Mouse (Mus musculus) liver, embryonic 13.5 days (tissue): ENCODE data around the gene Flnb. TPM values are rescaled to one million over a fixed set of nuclear protein-coding genes. Genes with fewer than 3 reads are reported as not detected.

Experiments used
- ATAC-seq: fragments of 200-750 bp; cut with Nextera tagmentation; 2 replicates; pipeline ENCODE4 v1.8.0; 2017; ENCODE audit warnings: low read depth, mild to moderate bottlenecking, moderate number of reproducible peaks, moderate library complexity
- DNase-seq: peaks from one replicate; pipeline ENCODE4 v3.0.0; 2022
- H3K27ac ChIP-seq: fragments of 300-500 bp; sonication (generic); 2 replicates; pipeline ENCODE4 v1.5.1; 2015; ENCODE audit warnings: moderate library complexity, mild to moderate bottlenecking, inconsistent platforms
- H3K27me3 ChIP-seq: fragments of 300-500 bp; sonication (generic); 2 replicates; pipeline ENCODE4 v1.6.1; 2015; ENCODE audit warnings: mild to moderate bottlenecking, inconsistent platforms
- H3K36me3 ChIP-seq: fragments of 300-500 bp; sonication (generic); 2 replicates; pipeline ENCODE4 v1.6.1; 2015; ENCODE audit warnings: mild to moderate bottlenecking, inconsistent platforms
- H3K4me1 ChIP-seq: fragments of 300-500 bp; sonication (generic); replicated peaks from 2 replicates; pipeline ENCODE4 v1.6.1; 2015; ENCODE audit warnings: inconsistent platforms
- H3K4me2 ChIP-seq: fragments of 300-500 bp; sonication (generic); 2 replicates; pipeline ENCODE4 v1.6.1; 2015; ENCODE audit warnings: inconsistent platforms, mild to moderate bottlenecking, moderate library complexity
- H3K4me3 ChIP-seq: fragments of 300-500 bp; sonication (generic); replicated peaks from 2 replicates; pipeline ENCODE4 v1.5.1; 2015; ENCODE audit warnings: mild to moderate bottlenecking, inconsistent platforms
- H3K9ac ChIP-seq: fragments of 300-500 bp; sonication (generic); 2 replicates; pipeline ENCODE4 v1.6.1; 2015; ENCODE audit warnings: mild to moderate bottlenecking, inconsistent platforms
- H3K9me3 ChIP-seq: fragments of 300-500 bp; sonication (generic); replicated peaks from 2 replicates; pipeline ENCODE4 v1.6.1; 2016; ENCODE audit warnings: inconsistent platforms
- WGBS: fragments of 180-500 bp; shearing (Covaris S2); methylation state at CpG from one replicate; pipeline ENCODE4 v1.1.7; 2015; ENCODE audit not compliant: insufficient replicate concordance; 5-methylcytosine and 5-hydroxymethylcytosine counted together
- polyA plus RNA-seq: library from polyadenylated mRNA; unstranded; fragments of >200 nt; fragmentation: Nextera tagmentation; extraction: Ambion mirVana; gene quantifications from 2 replicates; pipeline ENCODE4 v1.2.1, GENCODE M21; 2015

Flnb gene
- polyA plus RNA-seq, 1 experiment from 2014 or later, result 2.9 TPM

DNA sequence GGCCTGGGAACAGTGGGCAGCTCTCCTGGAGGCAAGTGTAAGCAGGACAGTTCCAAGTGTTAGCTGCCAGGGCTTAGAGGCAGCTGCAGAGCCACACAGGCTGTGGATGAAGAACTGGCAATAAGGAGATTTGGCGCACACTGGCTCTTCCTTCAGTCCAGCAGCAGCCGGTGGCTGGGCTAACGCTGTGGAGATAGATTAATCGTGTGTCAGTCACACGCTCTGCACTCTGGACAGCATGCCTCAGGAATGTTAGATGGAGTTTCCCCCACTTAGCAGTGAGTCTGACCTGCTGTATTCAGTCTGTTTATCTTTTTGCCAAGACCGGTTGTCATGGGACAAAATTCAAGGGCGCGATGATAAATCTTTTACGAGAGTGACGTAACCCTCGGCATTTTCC lies 35.9 kb downstream of the Flnb start:
- WGBS, result 54% methylated on average over 11 of the region's 11 CpGs
- peak; percentile 67 for ATAC-seq
- Histone ChIP-seq H3K27ac (no peak overlapping the region; the same call in none of the 2 replicates), H3K9me3 (no peaks in the 10 kb centered on the region), H3K27me3 (no peaks in the 10 kb centered on the region), H3K4me3 (no peak overlapping the region), H3K9ac (no peak overlapping the region), H3K4me1 (peaks cover 62% of the 10 kb centered on the region), H3K4me2 (peak overlapping the region; percentile 19; the same call in 1 of the 2 replicates), H3K36me3 (no peaks in the 10 kb centered on the region)
- no peak for DNase-seq

DNA sequence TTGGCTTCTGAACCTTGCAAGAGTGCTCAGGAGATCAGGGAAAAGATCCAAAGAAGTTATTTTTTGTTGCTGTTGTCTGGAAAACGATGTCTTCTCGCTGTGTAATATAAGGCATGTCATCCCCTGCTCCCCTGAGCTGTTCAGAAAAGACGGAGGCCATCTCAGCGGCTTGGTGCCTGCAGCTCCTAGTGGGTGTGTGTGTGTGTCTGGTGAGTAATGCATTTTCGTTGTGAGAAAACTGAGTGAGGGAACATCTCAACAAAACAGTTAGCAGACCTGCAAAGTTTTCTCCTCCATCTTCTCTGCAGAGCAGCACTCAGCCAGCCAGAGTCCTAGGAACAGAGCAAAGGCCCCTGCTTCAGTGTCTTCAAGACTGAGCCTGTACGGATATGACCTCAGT lies 36.6 kb downstream of the Flnb start:
- ATAC-seq (no peak), DNase-seq (no peak)
- Histone ChIP-seq H3K4me1 (peaks cover 62% of the 10 kb centered on the region), H3K36me3 (no peaks in the 10 kb centered on the region), H3K9me3 (no peaks in the 10 kb centered on the region), H3K27me3 (no peaks in the 10 kb centered on the region), H3K9ac (no peak overlapping the region), H3K4me2 (no peak overlapping the region), H3K4me3 (no peak overlapping the region), H3K27ac (no peak overlapping the region)
- 66% methylated on average over 6 of the region's 6 CpGs for WGBS

DNA sequence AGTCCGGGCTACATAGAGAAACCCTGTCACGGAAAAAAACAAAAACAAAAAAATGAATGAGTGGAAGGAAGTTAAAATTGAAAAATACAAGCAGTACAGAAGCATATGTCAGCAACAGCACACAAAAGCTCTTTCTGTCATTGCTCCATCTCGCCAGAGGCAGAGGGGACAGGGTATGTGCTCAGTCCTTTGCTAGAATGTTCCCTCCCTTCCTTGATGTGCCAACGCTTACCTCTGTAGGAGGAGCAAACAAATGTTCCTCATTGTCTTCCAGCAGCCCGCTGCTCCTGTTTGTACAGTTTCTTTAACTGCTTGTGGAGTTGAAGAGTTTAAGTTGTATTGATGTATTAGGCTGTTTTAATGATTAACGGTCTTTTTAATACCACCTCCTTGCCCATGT lies 37.3 kb downstream of the Flnb start:
- Histone ChIP-seq H3K9me3 (no peaks in the 10 kb centered on the region), H3K4me1 (peaks cover 61% of the 10 kb centered on the region), H3K9ac (no peak overlapping the region), H3K4me2 (no peak overlapping the region), H3K4me3 (no peak overlapping the region), H3K27ac (no peak overlapping the region), H3K36me3 (no peaks in the 10 kb centered on the region), H3K27me3 (no peaks in the 10 kb centered on the region)
- 62% methylated on average over 6 of the region's 6 CpGs for WGBS
- ATAC-seq (no peak), DNase-seq (no peak)

DNA sequence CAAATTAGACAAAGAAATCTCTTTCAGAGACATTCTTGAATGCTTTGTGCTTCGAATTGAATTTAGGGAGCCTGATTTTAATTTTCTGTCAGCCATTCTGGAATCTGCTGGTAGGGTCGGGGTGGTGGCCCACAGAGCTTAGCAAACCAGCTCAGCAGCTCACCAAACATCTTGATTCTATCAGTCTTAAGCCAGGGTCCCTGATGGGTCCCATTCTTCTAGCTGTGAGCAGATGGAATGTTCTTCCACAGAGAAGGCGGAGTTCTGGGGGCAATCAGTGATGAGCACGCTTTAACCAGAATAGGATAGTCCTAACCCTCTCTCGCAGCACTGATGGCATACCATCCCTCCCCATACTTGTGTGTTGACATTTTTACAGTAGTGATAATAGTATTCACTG lies 37.7 kb downstream of the Flnb start:
- Histone ChIP-seq H3K4me2 (no peak overlapping the region), H3K27me3 (no peaks in the 10 kb centered on the region), H3K4me1 (peaks cover 57% of the 10 kb centered on the region), H3K9me3 (no peaks in the 10 kb centered on the region), H3K4me3 (no peak overlapping the region), H3K36me3 (no peaks in the 10 kb centered on the region), H3K27ac (no peak overlapping the region), H3K9ac (no peak overlapping the region)
- ATAC-seq (no peak), DNase-seq (no peak)
- 66% methylated on average over 5 of the region's 5 CpGs for WGBS

- no peak for ATAC-seq
- DNase-seq, result no peak
- Histone ChIP-seq H3K36me3 (no peaks in the 10 kb centered on the region), H3K9ac (no peak overlapping the region), H3K4me2 (no peak overlapping the region), H3K4me3 (no peak overlapping the region), H3K27ac (no peak overlapping the region), H3K27me3 (no peaks in the 10 kb centered on the region), H3K4me1 (peaks cover 48% of the 10 kb centered on the region), H3K9me3 (no peaks in the 10 kb centered on the region)
- WGBS, result 76% methylated on average over 10 of the region's 10 CpGs
Measured at GRCm38 (mm10) chr14:7856348-7856747, 38.6 kb downstream of the Flnb start.

DNA sequence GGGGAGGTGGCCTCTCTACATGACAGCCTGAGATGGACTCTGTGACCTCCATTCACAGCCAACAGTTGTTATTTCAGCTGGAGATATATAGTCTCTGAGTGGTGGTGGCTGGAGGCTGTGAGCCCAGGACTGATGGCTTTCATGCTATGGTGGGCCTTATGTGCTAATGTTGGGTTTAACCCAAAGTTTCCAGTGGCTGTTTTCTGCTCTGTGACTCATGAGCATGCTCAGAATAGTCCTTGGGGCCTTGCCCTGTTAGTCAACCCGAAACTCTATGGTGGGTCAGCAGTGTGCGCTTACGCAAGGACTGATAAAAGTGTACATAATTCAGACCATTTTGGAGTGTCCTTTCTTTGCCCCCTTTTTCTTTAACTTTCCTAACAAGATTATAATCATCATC lies 40.1 kb downstream of the Flnb start:
- H3K4me2 ChIP-seq, result no peak overlapping the region
- H3K27me3 ChIP-seq, result no peaks in the 10 kb centered on the region
- H3K36me3 ChIP-seq, result no peaks in the 10 kb centered on the region
- no peak overlapping the region for H3K4me3 ChIP-seq
- no peak for ATAC-seq
- WGBS, result 83% methylated on average over 3 of the region's 3 CpGs
- no peak overlapping the region for H3K9ac ChIP-seq
- peak overlapping the region; percentile 5; the same call in 1 of the 2 replicates for H3K27ac ChIP-seq
- no peak for DNase-seq
- no peaks in the 10 kb centered on the region for H3K9me3 ChIP-seq
- H3K4me1 ChIP-seq, result peaks cover 40% of the 10 kb centered on the region

DNA sequence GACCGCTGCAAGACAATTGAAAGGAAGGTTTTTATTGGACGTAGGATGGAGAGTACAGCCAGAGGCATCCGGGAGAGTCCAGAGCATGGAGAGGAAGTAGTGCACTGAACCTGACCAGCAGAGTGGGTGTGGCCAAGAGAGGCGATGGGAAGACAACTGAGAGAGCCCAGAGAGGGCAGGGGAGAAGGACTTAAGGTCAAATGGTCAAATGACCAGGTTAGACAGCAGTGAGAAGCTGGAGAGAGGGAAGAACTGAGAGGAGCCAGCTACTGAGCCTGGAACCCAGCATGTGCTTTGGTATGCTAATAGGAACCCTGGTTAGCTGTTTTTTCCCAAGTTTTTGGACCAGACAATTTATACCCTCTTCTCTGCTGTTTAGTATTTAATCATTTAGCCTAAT lies 40.7 kb downstream of the Flnb start:
- Histone ChIP-seq H3K4me2 (no peak overlapping the region), H3K9ac (no peak overlapping the region), H3K27me3 (no peaks in the 10 kb centered on the region), H3K27ac (no peak overlapping the region), H3K4me1 (peaks cover 45% of the 10 kb centered on the region), H3K9me3 (no peaks in the 10 kb centered on the region), H3K4me3 (no peak overlapping the region), H3K36me3 (no peaks in the 10 kb centered on the region)
- 29% methylated on average over 4 of the region's 4 CpGs for WGBS
- no peak for ATAC-seq
- DNase-seq, result no peak

DNA sequence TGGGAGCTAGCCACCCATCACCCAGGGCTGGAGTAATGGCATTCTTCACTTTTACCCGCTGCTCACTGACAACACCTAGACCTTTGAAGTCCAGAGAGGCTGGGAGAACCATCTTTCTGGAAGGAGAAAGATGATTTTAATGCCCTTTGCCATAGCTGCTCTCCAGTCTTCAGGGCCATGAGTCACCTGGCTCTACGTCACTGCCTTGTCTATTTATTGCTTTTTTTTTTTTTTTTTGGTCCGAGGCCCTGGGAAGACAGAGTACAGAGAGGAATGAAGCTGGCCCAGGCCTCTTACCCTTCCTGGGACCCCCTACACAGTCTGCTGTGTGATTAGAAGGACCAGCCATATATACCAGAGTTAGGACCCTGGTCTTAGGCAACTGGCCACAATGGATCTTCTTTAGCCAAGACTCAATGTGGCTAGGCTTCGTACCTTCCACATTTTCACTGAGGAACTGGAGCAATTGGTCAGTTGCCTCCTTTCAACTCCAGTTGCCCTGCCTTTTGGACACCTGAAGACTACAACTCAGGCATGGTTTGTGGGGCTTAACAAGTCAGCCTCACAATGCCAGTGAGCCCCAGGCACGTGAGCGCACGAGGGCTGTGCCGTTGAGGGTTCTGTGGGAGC lies 42.9 kb downstream of the Flnb start:
- Histone ChIP-seq H3K4me1 (peaks cover 31% of the 10 kb centered on the region), H3K9ac (no peak overlapping the region), H3K4me2 (no peak overlapping the region), H3K27me3 (no peaks in the 10 kb centered on the region), H3K27ac (no peak overlapping the region), H3K4me3 (no peak overlapping the region), H3K36me3 (no peaks in the 10 kb centered on the region), H3K9me3 (no peaks in the 10 kb centered on the region)
- ATAC-seq, result no peak
- WGBS, result 77% methylated on average over 8 of the region's 8 CpGs
- no peak for DNase-seq

DNA sequence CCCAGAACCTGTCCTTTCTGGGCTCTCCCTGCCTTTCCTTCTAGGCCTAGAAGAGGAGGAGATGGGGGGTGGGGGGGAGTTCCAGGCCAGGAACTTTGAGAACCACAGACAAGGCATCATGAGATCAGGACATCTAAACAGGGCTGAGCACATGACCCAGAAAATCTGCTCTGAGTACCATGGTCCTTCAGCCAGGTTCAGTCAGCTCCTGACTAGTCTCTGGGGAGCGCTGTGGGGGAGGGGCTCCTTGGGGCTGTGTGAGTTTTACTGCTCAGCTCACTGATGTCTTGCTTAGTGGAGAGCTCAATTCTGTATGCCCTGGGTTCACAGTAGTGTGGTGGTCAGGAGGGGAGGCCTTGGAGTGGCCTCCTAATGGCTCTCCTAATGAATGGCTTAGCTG lies 43.5 kb downstream of the Flnb start:
- Histone ChIP-seq H3K9ac (no peak overlapping the region), H3K36me3 (no peaks in the 10 kb centered on the region), H3K4me3 (no peak overlapping the region), H3K4me2 (no peak overlapping the region), H3K9me3 (no peaks in the 10 kb centered on the region), H3K27ac (no peak overlapping the region), H3K27me3 (no peaks in the 10 kb centered on the region), H3K4me1 (peaks cover 29% of the 10 kb centered on the region)
- no peak for ATAC-seq
- 75% methylated on average over 1 of the region's 1 CpGs for WGBS
- no peak for DNase-seq

DNA sequence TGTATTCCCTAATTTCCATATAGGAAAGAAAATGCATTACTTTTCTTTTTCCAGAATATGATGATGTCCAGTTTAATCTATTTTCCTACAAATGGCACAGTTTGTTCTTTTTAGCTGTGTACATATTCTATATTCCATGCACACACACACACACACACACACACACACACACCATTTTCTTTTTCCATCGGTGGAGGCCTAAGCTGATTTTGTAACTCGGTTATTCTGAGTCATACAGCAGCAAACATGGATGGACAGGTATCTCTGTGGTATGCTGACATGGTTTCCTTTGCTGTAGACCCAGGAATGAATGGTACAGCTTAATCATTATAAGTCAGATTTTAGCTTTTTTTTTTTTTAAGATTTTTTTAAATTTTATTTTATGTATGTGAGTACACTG lies 44.5 kb downstream of the Flnb start:
- no peak overlapping the region for H3K4me2 ChIP-seq
- WGBS, result 72% methylated on average over 2 of the region's 2 CpGs
- no peak overlapping the region for H3K27ac ChIP-seq
- no peak overlapping the region for H3K4me3 ChIP-seq
- no peaks in the 10 kb centered on the region for H3K9me3 ChIP-seq
- H3K9ac ChIP-seq, result no peak overlapping the region
- no peak for ATAC-seq
- no peaks in the 10 kb centered on the region for H3K36me3 ChIP-seq
- no peak for DNase-seq
- H3K27me3 ChIP-seq, result no peaks in the 10 kb centered on the region
- peaks cover 27% of the 10 kb centered on the region for H3K4me1 ChIP-seq

DNA sequence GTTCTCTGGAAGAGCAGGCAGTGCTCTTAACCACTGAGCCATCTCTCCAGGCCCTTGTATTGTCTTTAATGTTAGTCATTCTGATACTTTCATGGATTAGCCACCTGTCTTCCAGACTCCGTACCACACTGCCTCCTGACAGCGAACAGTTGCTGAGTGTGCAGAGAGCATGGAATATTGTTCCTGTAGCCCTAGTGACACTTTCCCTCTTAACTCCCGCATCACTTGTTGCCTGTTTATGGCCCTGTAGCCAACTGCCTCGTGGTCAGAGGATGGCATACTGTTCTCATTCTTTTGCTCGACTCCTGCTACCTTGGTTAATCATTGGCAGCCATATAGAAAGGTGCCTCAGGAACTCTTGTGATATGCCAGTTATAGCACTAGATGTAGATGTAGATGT lies 45.4 kb downstream of the Flnb start:
- no peak overlapping the region for H3K4me3 ChIP-seq
- no peaks in the 10 kb centered on the region for H3K27me3 ChIP-seq
- H3K27ac ChIP-seq, result no peak overlapping the region
- WGBS, result 67% methylated on average over 5 of the region's 5 CpGs
- H3K9me3 ChIP-seq, result no peaks in the 10 kb centered on the region
- H3K9ac ChIP-seq, result no peak overlapping the region
- peaks cover 21% of the 10 kb centered on the region for H3K4me1 ChIP-seq
- DNase-seq (no peak), ATAC-seq (no peak)
- H3K4me2 ChIP-seq, result no peak overlapping the region
- H3K36me3 ChIP-seq, result no peaks in the 10 kb centered on the region

GRCm38 (mm10) chr14:7863871-7864505 lies 46.2 kb downstream of the Flnb start:
- WGBS, result 64% methylated on average over 9 of the region's 9 CpGs
- DNase-seq, result no peak
- no peak for ATAC-seq

More at GRCm38 (mm10) chr14:7863871-7864505, 46.2 kb downstream of the Flnb start:
- Histone ChIP-seq H3K27me3 (no peaks in the 10 kb centered on the region), H3K9me3 (no peaks in the 10 kb centered on the region), H3K4me2 (no peak overlapping the region), H3K4me1 (peaks cover 18% of the 10 kb centered on the region), H3K27ac (no peak overlapping the region), H3K9ac (no peak overlapping the region), H3K36me3 (no peaks in the 10 kb centered on the region), H3K4me3 (no peak overlapping the region)
